Mouse (Mus musculus): ENCODE measurements around the gene Cers5.

GRCm38 (mm10) chr15:99796066-99796465 lies 23.4 kb upstream of the Cers5 start:
- TF ChIP-seq CTCF (IDR thresholded peaks at IDR 0.05; ENCODE audit: low read depth, low read length) (no peak), POLR2AphosphoS5 (IDR thresholded peaks at IDR 0.05; ENCODE audit: insufficient replicate concordance, low read depth, low read length) (no peak), TAL1 (conservative IDR thresholded peaks at IDR 0.05; ENCODE audit: low read depth, low read length) (no peak), GATA1 (IDR thresholded peaks at IDR 0.05; ENCODE audit: borderline replicate concordance, low read length) (no peak), GATA2 (IDR thresholded peaks at IDR 0.05; ENCODE audit: borderline replicate concordance, low read depth, low read length) (no peak)
